Mouse (Mus musculus) small intestine, adult 2 months (tissue): Measurements from ENCODE around the gene Pigr. TPM values are rescaled to one million over a fixed set of nuclear protein-coding genes. Genes with fewer than 3 reads are reported as not detected.
A peak's percentile ranks its signal among the peaks of the same experiment; 100 is the strongest.

ENCODE experiments used
- H3K27ac ChIP-seq: fragments of 200-500 bp; 2 replicates; pipeline ENCODE4 v1.5.1; 2012; ENCODE audit warnings: low read depth, low read length, control low read depth, inconsistent platforms; ENCODE audit not compliant: insufficient read depth
- H3K27me3 ChIP-seq: fragments of 200-500 bp; 2 replicates; pipeline ENCODE4 v1.6.1; 2012; ENCODE audit warnings: mild to moderate bottlenecking, moderate library complexity, low read length, inconsistent platforms; ENCODE audit not compliant: control insufficient read depth, insufficient read depth
- H3K36me3 ChIP-seq: fragments of 200-500 bp; 2 replicates; pipeline ENCODE4 v1.6.1; 2012; ENCODE audit warnings: mild to moderate bottlenecking, low read length, control low read depth, inconsistent platforms; ENCODE audit not compliant: control insufficient read depth, insufficient read depth
- H3K4me1 ChIP-seq: fragments of 200-500 bp; 2 replicates; pipeline ENCODE4 v1.6.1; 2012; ENCODE audit warnings: low read length, inconsistent platforms, mixed read lengths; ENCODE audit not compliant: control insufficient read depth, insufficient read depth, insufficient read length
- H3K4me3 ChIP-seq: fragments of 200-500 bp; 2 replicates; pipeline ENCODE4 v1.5.1; 2012; ENCODE audit warnings: low read depth, mild to moderate bottlenecking, control low read depth, inconsistent platforms, low read length, moderate library complexity
- CTCF ChIP-seq: fragments of 200-500 bp; IDR thresholded peaks from 2 replicates; pipeline ENCODE4 v1.5.1; 2012; ENCODE audit warnings: low read depth, mild to moderate bottlenecking, control low read depth, inconsistent platforms, low read length, moderate library complexity, mixed read lengths; ENCODE audit not compliant: insufficient replicate concordance, insufficient read length; ENCODE audit errors: extremely low read depth
- POLR2A ChIP-seq: fragments of 200-500 bp; IDR thresholded peaks from 2 replicates; pipeline ENCODE4 v1.6.1; 2012; ENCODE audit warnings: low read depth, mild to moderate bottlenecking, control low read depth, inconsistent platforms, low read length, moderate library complexity
- WGBS: fragments of 180-500 bp; shearing (Covaris S2); methylation state at CpG from one replicate; pipeline ENCODE4 v1.1.7; 2018; 5-methylcytosine and 5-hydroxymethylcytosine counted together
- polyA plus RNA-seq: library from polyadenylated mRNA; depleted of rRNA; stranded (reverse); fragments of >200 nt; gene quantifications from 2 replicates; pipeline ENCODE4 v1.2.3, GENCODE M21; 2012

The Pigr gene
- polyA plus RNA-seq, 1 experiment, result 747 TPM

- peaks cover 38% of the 10 kb centered on the region for H3K4me1 ChIP-seq
- TF ChIP-seq POLR2A, result no peak
- TF ChIP-seq CTCF, result no peak
- H3K36me3 ChIP-seq, result no peaks in the 10 kb centered on the region
- H3K27ac ChIP-seq, result peak overlapping the region; percentile 100
- H3K27me3 ChIP-seq, result no peaks in the 10 kb centered on the region
- peak overlapping the region; percentile 29; the same call in 1 of the 2 replicates for H3K4me3 ChIP-seq
- WGBS, result 11% methylated on average over 6 of the region's 6 CpGs
These were observed 28.4 kb upstream of the Pigr start for GRCm38 (mm10) chr1:130798037-130798436.

GRCm38 (mm10) chr1:130798551-130798950 lies 27.9 kb upstream of the Pigr start:
- peak overlapping the region; percentile 100 for H3K27ac ChIP-seq
- no peaks in the 10 kb centered on the region for H3K36me3 ChIP-seq
- peaks cover 41% of the 10 kb centered on the region for H3K4me1 ChIP-seq
- H3K27me3 ChIP-seq, result no peaks in the 10 kb centered on the region
- TF ChIP-seq POLR2A, result no peak
- peak overlapping the region; percentile 29; the same call in 1 of the 2 replicates for H3K4me3 ChIP-seq
- 20% methylated on average over 3 of the region's 3 CpGs for WGBS

- peaks cover 44% of the 10 kb centered on the region for H3K4me1 ChIP-seq
- H3K27me3 ChIP-seq, result no peaks in the 10 kb centered on the region
- H3K36me3 ChIP-seq, result no peaks in the 10 kb centered on the region
- H3K4me3 ChIP-seq, result no peak overlapping the region
- 73% methylated on average over 2 of the region's 2 CpGs for WGBS
- TF ChIP-seq POLR2A (no peak), CTCF (no peak)
- peak overlapping the region; percentile 10 for H3K27ac ChIP-seq
These were observed 27.1 kb upstream of the Pigr start for GRCm38 (mm10) chr1:130799399-130799798.

GRCm38 (mm10) chr1:130800602-130801001 lies 25.9 kb upstream of the Pigr start, which contains the start of gene Fcamr:
Gene Fcamr (plus strand): TSS chr1:130800902.
- Histone ChIP-seq H3K27me3 (no peaks in the 10 kb centered on the region), H3K4me3 (no peak within 1 kb of the TSS), H3K27ac (peak within 1 kb of the TSS; percentile 9; the same call in 1 of the 2 replicates), H3K4me1 (peaks cover 46% of the 10 kb centered on the region), H3K36me3 (no peaks in the 10 kb centered on the region)
- WGBS, result 88% methylated on average over 8 of the region's 8 CpGs
- no peak for TF ChIP-seq POLR2A

- H3K36me3 ChIP-seq, result no peaks in the 10 kb centered on the region
- peak overlapping the region; percentile 9; the same call in 1 of the 2 replicates for H3K27ac ChIP-seq
- peaks cover 46% of the 10 kb centered on the region for H3K4me1 ChIP-seq
- WGBS, result 51% methylated on average over 2 of the region's 2 CpGs
- H3K4me3 ChIP-seq, result no peak overlapping the region
- H3K27me3 ChIP-seq, result no peaks in the 10 kb centered on the region
- TF ChIP-seq CTCF (no peak), POLR2A (no peak)
These were observed 25.0 kb upstream of the Pigr start for GRCm38 (mm10) chr1:130801511-130801910.

- Histone ChIP-seq H3K4me3 (no peak overlapping the region), H3K27ac (no peak overlapping the region), H3K4me1 (peaks cover 39% of the 10 kb centered on the region), H3K36me3 (no peaks in the 10 kb centered on the region), H3K27me3 (no peaks in the 10 kb centered on the region)
- TF ChIP-seq CTCF, result no peak
- TF ChIP-seq POLR2A, result no peak
- WGBS, result 54% methylated on average over 6 of the region's 6 CpGs
These were observed 23.5 kb upstream of the Pigr start for GRCm38 (mm10) chr1:130802976-130803375.

- no peaks in the 10 kb centered on the region for H3K27me3 ChIP-seq
These were observed 22.2 kb upstream of the Pigr start for GRCm38 (mm10) chr1:130804279-130804678.

GRCm38 (mm10) chr1:130810906-130811305 lies 15.6 kb upstream of the Pigr start:
- no peak overlapping the region for H3K27ac ChIP-seq
- WGBS, result 84% methylated on average over 3 of the region's 3 CpGs
- no peaks in the 10 kb centered on the region for H3K4me1 ChIP-seq
- TF ChIP-seq POLR2A, result no peak
- H3K36me3 ChIP-seq, result no peaks in the 10 kb centered on the region
- no peak overlapping the region for H3K4me3 ChIP-seq
- H3K27me3 ChIP-seq, result no peaks in the 10 kb centered on the region

More at GRCm38 (mm10) chr1:130804279-130804678, 22.2 kb upstream of the Pigr start:
- TF ChIP-seq POLR2A (no peak), CTCF (no peak)
- Histone ChIP-seq H3K4me1 (peaks cover 35% of the 10 kb centered on the region), H3K36me3 (no peaks in the 10 kb centered on the region), H3K27ac (no peak overlapping the region), H3K4me3 (no peak overlapping the region)
- WGBS, result 46% methylated on average over 6 of the region's 6 CpGs
